Mouse (Mus musculus) erythroblast, embryonic 14.5 days (primary cell): ENCODE results near the gene Aqp8.

Source experiments
- GATA1 ChIP-seq: IDR thresholded peaks from 2 replicates; pipeline ENCODE4 v1.6.1; 2012; ENCODE audit warnings: low read length, inconsistent platforms, mixed read lengths
- TAL1 ChIP-seq: IDR thresholded peaks from 3 replicates; pipeline ENCODE4 v1.6.1; 2012; ENCODE audit warnings: low read length, inconsistent platforms, mixed read lengths

- TF ChIP-seq GATA1 = no peak
- TF ChIP-seq TAL1 = no peak
Measured at GRCm38 (mm10) chr7:123424281-123424680, 37.8 kb upstream of the Aqp8 start.
